Mouse (Mus musculus) heart, adult 2 months (tissue): ENCODE measurements around the gene Cpxm1.

ENCODE experiments used
- CTCF ChIP-seq: fragments of 200-600 bp; IDR thresholded peaks from 2 replicates; pipeline ENCODE4 v1.8.1; 2022; ENCODE audit warnings: antibody characterized with exemption, mild to moderate bottlenecking, moderate library complexity
- EP300 ChIP-seq: fragments of 200-500 bp; IDR thresholded peaks from 2 replicates; pipeline ENCODE4 v1.6.1; 2011; ENCODE audit warnings: low read depth, low read length, control low read depth; ENCODE audit not compliant: insufficient read depth
- POLR2A ChIP-seq: fragments of 200-500 bp; IDR thresholded peaks from 2 replicates; pipeline ENCODE4 v1.6.1; 2011; ENCODE audit warnings: mild to moderate bottlenecking, low read depth, low read length, control low read depth; ENCODE audit not compliant: insufficient read depth

DNA sequence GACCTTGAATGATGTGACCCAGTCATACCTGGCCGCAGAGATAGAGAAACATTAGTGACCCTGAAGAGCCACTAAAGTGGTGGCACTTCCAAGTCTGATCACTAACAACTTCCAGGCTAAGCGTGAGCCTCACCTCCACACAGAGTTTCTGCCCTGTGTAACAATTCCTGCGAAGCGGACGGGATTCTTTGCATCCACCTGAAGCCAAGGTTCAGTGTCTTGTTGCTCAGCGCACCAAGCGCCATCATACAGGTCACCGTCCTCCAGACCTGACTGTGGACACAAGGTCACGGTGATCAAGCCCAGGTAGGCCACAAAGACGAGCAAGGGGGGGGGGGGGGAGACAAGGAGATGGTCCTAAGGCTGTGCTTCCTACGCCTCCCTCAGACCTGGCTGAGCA, 1.7 kb downstream of the Cpxm1 start:
- TF ChIP-seq CTCF (no peak), EP300 (no peak), POLR2A (no peak)
